Mouse (Mus musculus) heart, embryonic 16.5 days (tissue): ENCODE measurements around the gene Os9. TPM values are rescaled to one million over a fixed set of nuclear protein-coding genes. Genes with fewer than 3 reads are reported as not detected.

ENCODE experiments used
- ATAC-seq: fragments of 200-750 bp; cut with Nextera tagmentation; replicated peaks from 2 replicates; pipeline ENCODE4 v1.8.0; 2017; ENCODE audit warnings: moderate number of reproducible peaks; ENCODE audit not compliant: insufficient read depth, low FRiP score; ENCODE audit errors: extremely low read depth
- H3K27ac ChIP-seq: fragments of 300-500 bp; sonication (generic); 2 replicates; pipeline ENCODE4 v1.5.1; 2014; ENCODE audit warnings: mild to moderate bottlenecking, low read length, control low read depth, moderate library complexity
- H3K27me3 ChIP-seq: fragments of 300-500 bp; sonication (generic); 2 replicates; pipeline ENCODE4 v1.6.1; 2014; ENCODE audit warnings: low read length, mixed read lengths; ENCODE audit not compliant: control insufficient read depth, insufficient read depth
- H3K36me3 ChIP-seq: fragments of 300-500 bp; sonication (generic); 2 replicates; pipeline ENCODE4 v1.6.1; 2014; ENCODE audit not compliant: control insufficient read depth, insufficient read depth
- H3K4me1 ChIP-seq: fragments of 300-500 bp; sonication (generic); 2 replicates; pipeline ENCODE4 v1.6.1; 2014; ENCODE audit warnings: low read length, mixed read lengths; ENCODE audit not compliant: control insufficient read depth, insufficient read depth
- H3K4me2 ChIP-seq: fragments of 300-500 bp; sonication (generic); 2 replicates; pipeline ENCODE4 v1.6.1; 2014; ENCODE audit warnings: low read depth, mild to moderate bottlenecking, control low read depth, low read length
- H3K4me3 ChIP-seq: fragments of 300-500 bp; sonication (generic); 2 replicates; pipeline ENCODE4 v1.5.1; 2014; ENCODE audit warnings: mild to moderate bottlenecking, control low read depth, low read length
- H3K9ac ChIP-seq: fragments of 300-500 bp; sonication (generic); 2 replicates; pipeline ENCODE4 v1.6.1; 2014; ENCODE audit warnings: low read length, control low read depth
- H3K9me3 ChIP-seq: fragments of 300-500 bp; sonication (generic); replicated peaks from 2 replicates; pipeline ENCODE4 v1.6.1; 2016; ENCODE audit warnings: low read length; ENCODE audit not compliant: control insufficient read depth
- WGBS: fragments of 180-500 bp; shearing (Covaris S2); extraction: QIAGEN DNeasy Blood & Tissue Kit; methylation state at CpG from one replicate; pipeline ENCODE4 v1.1.7; 2014; 5-methylcytosine and 5-hydroxymethylcytosine counted together
- polyA plus RNA-seq: library from polyadenylated mRNA; unstranded; fragments of >200 nt; fragmentation: Nextera tagmentation; extraction: Ambion mirVana; gene quantifications from 2 replicates; pipeline ENCODE4 v1.2.1, GENCODE M21; 2015

The Os9 gene
- polyA plus RNA-seq, 1 experiment from 2014 or later = 57.5 TPM

DNA sequence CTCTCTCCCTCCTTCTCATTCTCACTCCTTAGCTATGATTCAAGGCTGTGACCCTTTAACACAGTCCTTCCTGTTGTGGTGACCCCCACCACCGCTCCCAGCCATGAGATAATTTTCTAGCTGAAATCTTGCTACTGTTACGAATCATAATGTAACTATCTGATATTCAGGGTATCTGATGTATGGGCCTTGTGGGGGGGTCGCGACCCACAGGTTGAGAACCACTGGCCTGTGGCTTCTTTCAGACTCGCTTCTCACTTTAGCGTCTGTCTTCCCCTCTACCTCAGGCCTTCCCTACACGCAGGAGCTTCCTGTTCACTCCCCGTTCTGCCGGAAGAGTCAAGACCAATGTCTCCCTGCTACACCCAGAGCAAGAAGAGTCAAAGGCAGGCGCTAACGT, 2.5 kb downstream of the Os9 start:
- Histone ChIP-seq H3K9ac (no peak overlapping the region), H3K4me3 (no peak overlapping the region), H3K27ac (no peak overlapping the region), H3K4me1 (peaks cover 6% of the 10 kb centered on the region), H3K27me3 (no peaks in the 10 kb centered on the region), H3K36me3 (peaks cover 16% of the 10 kb centered on the region), H3K9me3 (no peaks in the 10 kb centered on the region), H3K4me2 (no peak overlapping the region)
- WGBS = 89% methylated on average over 11 of the region's 11 CpGs
- ATAC-seq = no peak

GRCm38 (mm10) chr10:127115068-127115467, 5.9 kb downstream of the Os9 start:
- H3K27me3 ChIP-seq = no peaks in the 10 kb centered on the region
- peaks cover 21% of the 10 kb centered on the region for H3K36me3 ChIP-seq
- H3K4me2 ChIP-seq = no peak overlapping the region
- no peaks in the 10 kb centered on the region for H3K9me3 ChIP-seq
- H3K27ac ChIP-seq = no peak overlapping the region
- no peaks in the 10 kb centered on the region; the same call in 1 of the 2 replicates for H3K4me1 ChIP-seq
- no peak overlapping the region for H3K9ac ChIP-seq
- no peak overlapping the region for H3K4me3 ChIP-seq
- WGBS = 77% methylated on average over 2 of the region's 2 CpGs
- no peak for ATAC-seq

- Histone ChIP-seq H3K4me3 (no peak overlapping the region), H3K4me2 (no peak overlapping the region), H3K4me1 (no peaks in the 10 kb centered on the region), H3K27ac (no peak overlapping the region), H3K36me3 (peaks cover 21% of the 10 kb centered on the region), H3K9ac (no peak overlapping the region), H3K27me3 (no peaks in the 10 kb centered on the region), H3K9me3 (no peaks in the 10 kb centered on the region)
- WGBS = 88% methylated on average over 11 of the region's 11 CpGs
- ATAC-seq = no peak
These were observed 6.5 kb downstream of the Os9 start for GRCm38 (mm10) chr10:127114408-127114807.

DNA sequence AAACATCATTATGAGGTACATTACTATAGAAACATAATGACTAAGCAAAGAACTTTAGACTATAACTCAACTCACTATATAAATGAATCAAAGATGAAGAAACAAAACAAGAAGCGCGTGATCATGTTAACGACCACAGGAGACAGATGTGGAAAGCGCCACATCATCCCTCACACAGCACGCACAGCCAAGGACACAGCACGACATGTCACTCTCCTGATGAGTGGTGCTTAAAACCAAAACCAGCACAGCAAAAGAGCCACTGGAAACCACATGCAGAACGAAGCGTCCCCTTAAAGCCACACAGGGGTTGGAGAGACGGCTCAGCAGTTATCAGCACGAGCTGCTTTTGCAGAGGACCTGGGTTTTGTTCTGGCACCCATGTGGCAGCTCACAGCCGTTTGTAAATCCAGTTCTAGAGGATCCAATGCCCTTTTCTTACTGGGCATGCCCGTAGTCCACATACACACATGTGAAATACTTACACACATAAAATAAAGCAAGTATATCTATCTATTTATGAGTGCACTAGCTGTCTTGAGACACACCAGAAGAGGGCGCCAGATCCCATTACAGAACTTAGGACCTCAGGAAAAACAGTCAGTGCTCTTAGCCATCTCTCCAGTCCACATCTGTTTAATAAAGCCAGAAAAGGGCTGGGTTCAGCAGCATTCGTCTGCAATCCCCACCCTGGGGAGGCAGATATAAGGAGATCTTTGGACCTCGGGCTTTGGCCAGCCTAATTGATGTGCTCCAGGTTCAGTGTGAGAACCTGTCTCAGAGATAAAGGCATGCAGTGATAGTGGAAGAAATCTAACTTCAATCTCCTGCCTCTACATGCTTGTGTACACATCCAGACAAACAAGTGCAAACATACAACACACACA, 9.7 kb downstream of the Os9 start:
- Histone ChIP-seq H3K4me3 (no peak overlapping the region), H3K27me3 (no peaks in the 10 kb centered on the region), H3K4me2 (no peak overlapping the region), H3K27ac (no peak overlapping the region), H3K9me3 (no peaks in the 10 kb centered on the region), H3K9ac (no peak overlapping the region), H3K4me1 (no peaks in the 10 kb centered on the region), H3K36me3 (peaks cover 8% of the 10 kb centered on the region)
- WGBS = 81% methylated on average over 15 of the region's 15 CpGs
- ATAC-seq = no peak

- Histone ChIP-seq H3K9me3 (no peaks in the 10 kb centered on the region), H3K27ac (no peak overlapping the region), H3K4me1 (no peaks in the 10 kb centered on the region), H3K4me2 (no peak overlapping the region), H3K9ac (no peak overlapping the region), H3K27me3 (no peaks in the 10 kb centered on the region), H3K36me3 (0 out of 2 replicates have a peak, but pooled peaks cover 5% of the 10 kb centered on the region), H3K4me3 (no peak overlapping the region)
- 67% methylated on average over 3 of the region's 3 CpGs for WGBS
- ATAC-seq = no peak
These were observed 12.7 kb downstream of the Os9 start for GRCm38 (mm10) chr10:127108262-127108583.

GRCm38 (mm10) chr10:127107563-127108261, 13.2 kb downstream of the Os9 start:
- WGBS = 80% methylated on average over 16 of the region's 16 CpGs
- no peak overlapping the region for H3K27ac ChIP-seq
- peak; percentile 37; the same call in 1 of the 2 replicates for ATAC-seq
- no peaks in the 10 kb centered on the region for H3K9me3 ChIP-seq
- H3K4me1 ChIP-seq = no peaks in the 10 kb centered on the region
- H3K4me2 ChIP-seq = no peak overlapping the region
- no peak overlapping the region for H3K4me3 ChIP-seq
- H3K9ac ChIP-seq = no peak overlapping the region
- H3K27me3 ChIP-seq = no peaks in the 10 kb centered on the region
- H3K36me3 ChIP-seq = 0 out of 2 replicates have a peak, but pooled peaks cover 5% of the 10 kb centered on the region

DNA sequence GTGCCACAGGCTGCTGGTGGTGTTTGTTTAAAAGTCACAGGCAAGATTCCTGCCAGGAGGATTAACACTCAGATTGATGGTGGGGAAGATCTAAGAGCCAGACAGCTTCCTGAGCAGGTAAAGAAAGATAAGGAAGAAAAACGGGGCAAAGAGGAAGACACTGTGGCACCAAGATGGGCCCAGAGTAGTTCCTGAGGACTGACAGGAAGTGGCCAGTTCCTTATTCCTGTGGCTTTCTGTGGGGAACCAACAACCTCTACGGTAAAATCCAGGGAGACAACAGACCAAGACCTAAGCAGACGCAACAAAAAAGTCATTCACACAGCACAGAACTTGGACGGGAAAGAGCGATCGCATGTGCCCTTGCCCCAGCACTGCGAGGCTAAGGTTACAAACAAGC, 17.3 kb downstream of the Os9 start:
- Histone ChIP-seq H3K27ac (no peak overlapping the region), H3K4me1 (no peaks in the 10 kb centered on the region), H3K4me3 (no peak overlapping the region), H3K9me3 (no peaks in the 10 kb centered on the region), H3K27me3 (no peaks in the 10 kb centered on the region), H3K9ac (no peak overlapping the region), H3K4me2 (no peak overlapping the region), H3K36me3 (0 out of 2 replicates have a peak, but pooled peaks cover 4% of the 10 kb centered on the region)
- ATAC-seq = no peak
- WGBS = 68% methylated on average over 7 of the region's 7 CpGs

GRCm38 (mm10) chr10:127101151-127101550, 19.8 kb downstream of the Os9 start:
- Histone ChIP-seq H3K9ac (no peak overlapping the region), H3K27ac (no peak overlapping the region), H3K4me1 (no peaks in the 10 kb centered on the region), H3K9me3 (no peaks in the 10 kb centered on the region), H3K4me3 (no peak overlapping the region), H3K27me3 (no peaks in the 10 kb centered on the region), H3K36me3 (peaks cover 9% of the 10 kb centered on the region), H3K4me2 (no peak overlapping the region)
- 76% methylated on average over 6 of the region's 6 CpGs for WGBS
- ATAC-seq = no peak

DNA sequence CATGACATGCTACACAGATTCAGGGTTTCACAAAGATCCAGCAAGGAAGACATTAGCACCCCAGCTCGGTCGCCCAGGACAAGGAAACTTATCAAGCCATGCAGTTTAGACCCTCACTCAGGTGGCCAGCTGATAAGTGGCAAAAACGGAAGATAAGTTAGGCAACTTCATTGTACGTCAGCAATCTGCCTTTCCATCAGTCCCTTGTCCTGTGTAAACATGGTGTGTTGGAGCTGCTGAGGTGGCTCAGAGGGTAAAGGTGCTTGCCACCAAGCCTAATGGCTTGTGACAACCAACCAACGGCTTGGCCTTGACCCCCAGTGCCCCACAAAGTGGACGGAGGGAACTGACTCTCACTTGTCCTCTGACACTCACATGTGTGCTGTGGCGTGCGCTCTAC, 20.5 kb downstream of the Os9 start:
- Histone ChIP-seq H3K4me2 (no peak overlapping the region), H3K27ac (no peak overlapping the region), H3K36me3 (peaks cover 12% of the 10 kb centered on the region), H3K9ac (no peak overlapping the region), H3K9me3 (no peaks in the 10 kb centered on the region), H3K4me1 (no peaks in the 10 kb centered on the region), H3K27me3 (no peaks in the 10 kb centered on the region), H3K4me3 (no peak overlapping the region)
- no peak for ATAC-seq
- WGBS = 76% methylated on average over 8 of the region's 8 CpGs
